Mouse (Mus musculus) ES-Bruce4 (cell line): ENCODE measurements around the gene Ppp1r11. TPM values are rescaled to one million over a fixed set of nuclear protein-coding genes. Genes with fewer than 3 reads are reported as not detected.

ENCODE experiments used
- H3K27ac ChIP-seq: 2 replicates; pipeline ENCODE4 v1.5.1; 2012; ENCODE audit warnings: low read length, inconsistent platforms; ENCODE audit not compliant: insufficient read depth
- H3K27me3 ChIP-seq: 2 replicates; pipeline ENCODE4 v1.6.1; 2012; ENCODE audit warnings: mild to moderate bottlenecking, low read length, inconsistent platforms; ENCODE audit not compliant: control insufficient read depth, poor library complexity, insufficient read depth, severe bottlenecking
- H3K36me3 ChIP-seq: 2 replicates; pipeline ENCODE4 v1.6.1; 2012; ENCODE audit warnings: inconsistent platforms, mild to moderate bottlenecking, low read length, moderate library complexity; ENCODE audit not compliant: control insufficient read depth, poor library complexity, insufficient read depth, severe bottlenecking
- H3K4me1 ChIP-seq: one replicate; pipeline ENCODE4 v1.8.1; 2011; ENCODE audit warnings: low read length; ENCODE audit not compliant: control insufficient read depth, insufficient read depth
- H3K4me3 ChIP-seq: 2 replicates; pipeline ENCODE4 v1.5.1; 2011; ENCODE audit warnings: low read depth, mild to moderate bottlenecking, low read length
- H3K9ac ChIP-seq: 2 replicates; pipeline ENCODE4 v1.6.1; 2012; ENCODE audit warnings: low read depth, mild to moderate bottlenecking, inconsistent platforms; ENCODE audit not compliant: poor library complexity, severe bottlenecking
- H3K9me3 ChIP-seq: replicated peaks from 2 replicates; pipeline ENCODE4 v1.6.1; 2012; ENCODE audit warnings: mild to moderate bottlenecking, low read length, inconsistent platforms; ENCODE audit not compliant: control insufficient read depth, poor library complexity, insufficient read depth, severe bottlenecking
- CTCF ChIP-seq: IDR thresholded peaks from one replicate; pipeline ENCODE4 v1.8.1; 2011; ENCODE audit warnings: low read depth, low read length
- EP300 ChIP-seq: IDR thresholded peaks from 2 replicates; pipeline ENCODE4 v1.6.1; 2011; ENCODE audit warnings: low read depth, low read length; ENCODE audit not compliant: insufficient read depth
- POLR2A ChIP-seq: IDR thresholded peaks from one replicate; pipeline ENCODE4 v1.8.1; 2011; ENCODE audit warnings: low read length; ENCODE audit not compliant: insufficient read depth
- polyA plus RNA-seq: library from polyadenylated mRNA; stranded (reverse); fragments of >200 nt; gene quantifications from 2 replicates; pipeline ENCODE4 v1.2.4, GENCODE M21; 2011; ENCODE audit warnings: low read depth; ENCODE audit not compliant: missing spikeins, insufficient read depth, insufficient read length

Ppp1r11 gene
- polyA plus RNA-seq, 1 experiment, result 67.3 TPM

DNA sequence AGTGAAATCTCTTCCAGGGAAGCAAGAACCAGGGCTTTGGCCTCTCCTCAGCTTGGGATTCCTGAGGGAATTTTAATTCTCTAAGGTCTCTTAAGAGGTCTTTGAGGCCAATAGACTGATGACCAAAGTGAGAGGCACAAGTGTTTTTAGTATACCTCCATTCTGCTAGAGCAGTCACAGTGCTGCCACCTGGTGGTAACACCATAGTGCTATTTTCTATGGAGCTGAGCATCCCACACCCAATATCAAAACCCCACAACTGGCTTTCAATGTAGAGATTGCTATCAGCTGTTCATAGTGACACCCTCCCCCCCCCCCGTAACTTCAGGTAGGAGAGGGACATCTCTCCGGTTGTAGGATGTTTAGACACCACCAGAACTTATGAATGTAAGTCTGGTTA is 37.4 kb downstream of the Ppp1r11 start:
- Histone ChIP-seq H3K27ac (no peak overlapping the region), H3K4me3 (no peak overlapping the region), H3K36me3 (no peaks in the 10 kb centered on the region), H3K4me1 (no peaks in the 10 kb centered on the region), H3K9me3 (no peaks in the 10 kb centered on the region), H3K9ac (no peak overlapping the region), H3K27me3 (no peaks in the 10 kb centered on the region)
- TF ChIP-seq CTCF (peak; percentile 38), EP300 (no peak)

- Histone ChIP-seq H3K4me3 (no peak overlapping the region), H3K9ac (no peak overlapping the region), H3K27me3 (no peaks in the 10 kb centered on the region), H3K27ac (no peak overlapping the region), H3K9me3 (no peaks in the 10 kb centered on the region), H3K36me3 (no peaks in the 10 kb centered on the region), H3K4me1 (peaks cover 2% of the 10 kb centered on the region)
- TF ChIP-seq EP300 (no peak), POLR2A (no peak), CTCF (no peak)
Observed at GRCm38 (mm10) chr17:36912031-36912430, 39.5 kb downstream of the Ppp1r11 start.

DNA sequence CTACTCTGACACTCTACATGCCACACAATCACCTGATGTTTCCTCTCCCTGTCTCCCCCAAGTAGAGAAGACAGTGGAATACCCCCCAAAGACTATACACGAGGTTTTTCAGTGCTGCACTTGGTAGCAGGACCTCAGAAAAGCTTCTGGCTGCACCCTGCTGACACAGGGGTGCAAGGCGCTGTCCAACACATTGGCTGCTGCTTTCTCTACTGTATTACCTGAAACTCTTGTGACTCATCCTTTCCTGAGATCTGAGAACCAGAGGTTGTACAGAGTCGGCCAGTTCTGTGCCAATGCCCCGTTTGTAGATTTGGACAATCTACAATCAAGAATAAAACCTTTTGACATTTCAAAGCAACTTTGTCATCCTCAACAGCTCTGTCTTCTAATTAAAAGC is 41.7 kb downstream of the Ppp1r11 start:
- H3K9me3 ChIP-seq, result no peaks in the 10 kb centered on the region
- H3K36me3 ChIP-seq, result no peaks in the 10 kb centered on the region
- no peaks in the 10 kb centered on the region for H3K27me3 ChIP-seq
- no peak overlapping the region for H3K4me3 ChIP-seq
- H3K4me1 ChIP-seq, result peaks cover 2% of the 10 kb centered on the region
- no peak overlapping the region for H3K27ac ChIP-seq
- no peak for TF ChIP-seq CTCF
- TF ChIP-seq EP300, result no peak
- TF ChIP-seq POLR2A, result no peak
- no peak overlapping the region for H3K9ac ChIP-seq

DNA sequence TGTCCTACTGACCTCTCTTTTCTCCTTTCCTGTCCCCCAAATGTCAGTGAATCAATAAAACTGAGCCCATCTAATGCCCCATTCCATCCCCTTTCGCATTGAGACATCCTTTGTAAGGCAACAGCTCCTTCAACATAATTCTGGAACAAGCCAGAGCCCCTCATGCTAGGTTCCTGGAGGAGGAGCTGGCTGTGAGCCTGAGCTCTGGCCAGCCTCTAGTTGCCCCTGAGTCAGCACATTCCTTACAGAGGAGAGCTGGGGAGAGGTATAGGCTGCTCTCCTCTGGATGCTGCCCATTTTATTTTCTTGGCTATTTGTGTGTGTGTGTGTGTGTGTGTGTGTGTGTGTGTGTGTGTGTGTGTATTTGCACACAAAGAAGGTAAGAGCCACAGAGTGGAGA is 43.3 kb downstream of the Ppp1r11 start:
- no peaks in the 10 kb centered on the region for H3K36me3 ChIP-seq
- peaks cover 2% of the 10 kb centered on the region for H3K4me1 ChIP-seq
- H3K9me3 ChIP-seq, result no peaks in the 10 kb centered on the region
- TF ChIP-seq POLR2A (no peak), EP300 (no peak), CTCF (no peak)
- no peaks in the 10 kb centered on the region for H3K27me3 ChIP-seq
- no peak overlapping the region for H3K9ac ChIP-seq
- H3K4me3 ChIP-seq, result no peak overlapping the region
- H3K27ac ChIP-seq, result no peak overlapping the region

DNA sequence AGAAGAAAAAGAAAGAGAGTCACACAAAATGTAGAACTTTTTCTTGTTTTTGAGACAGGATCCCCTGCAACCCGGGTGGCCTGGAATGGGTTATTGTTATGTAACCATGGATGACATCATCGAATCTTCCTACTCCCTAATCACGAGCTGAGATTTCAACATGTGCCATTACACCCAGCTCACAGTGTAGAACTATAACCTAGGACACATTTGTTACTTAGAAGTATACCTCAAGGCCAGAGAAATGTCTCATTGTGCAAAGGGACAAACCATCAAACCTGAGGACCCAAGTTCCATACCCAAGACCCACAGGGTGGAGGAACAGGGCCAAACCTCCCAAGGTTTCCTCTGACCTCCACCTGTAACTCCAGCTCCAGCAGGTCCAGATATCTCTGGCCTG is 47.9 kb downstream of the Ppp1r11 start:
- TF ChIP-seq CTCF, result no peak
- TF ChIP-seq EP300, result no peak
- TF ChIP-seq POLR2A, result no peak
- no peak overlapping the region; the same call in 1 of the 2 replicates for H3K27ac ChIP-seq
- H3K36me3 ChIP-seq, result no peaks in the 10 kb centered on the region
- peaks cover 2% of the 10 kb centered on the region for H3K4me1 ChIP-seq
- no peak overlapping the region for H3K9ac ChIP-seq
- H3K9me3 ChIP-seq, result no peaks in the 10 kb centered on the region
- H3K27me3 ChIP-seq, result no peaks in the 10 kb centered on the region
- H3K4me3 ChIP-seq, result no peak overlapping the region

- no peak for TF ChIP-seq CTCF
- no peaks in the 10 kb centered on the region for H3K4me1 ChIP-seq
- no peaks in the 10 kb centered on the region for H3K27me3 ChIP-seq
- no peak overlapping the region for H3K27ac ChIP-seq
- H3K36me3 ChIP-seq, result no peaks in the 10 kb centered on the region
- H3K9ac ChIP-seq, result no peak overlapping the region
- no peak overlapping the region for H3K4me3 ChIP-seq
- H3K9me3 ChIP-seq, result no peaks in the 10 kb centered on the region
Observed at GRCm38 (mm10) chr17:36900691-36901090, 50.9 kb downstream of the Ppp1r11 start.
